In genomic region chr3:95024551-95024950, GRCm38 (mm10) we compare ENCODE assay signal across 8 mouse cellular contexts. TPM values are rescaled to one million over a fixed set of nuclear protein-coding genes. Genes with fewer than 3 reads are reported as not detected.
DNase-seq lines count a peak whose midpoint lies in the region; ATAC-seq and TF ChIP-seq lines count a peak whose summit lies in the region.

No protein-coding gene starts in this region.

- no peak overlapping the region for H3K27ac ChIP-seq in embryonic facial prominence, embryonic 14.5 days (replicated peaks; ENCODE audit: low read depth, low read length)
- no peak overlapping the region for H3K27ac ChIP-seq in hindbrain, embryonic 13.5 days
- H3K27ac ChIP-seq in lung, postnatal 0 days (ENCODE audit: low read length): peak overlapping the region; percentile 33; the same call in 1 of the 2 replicates

- TF ChIP-seq CTCF in lung, postnatal 0 days (IDR thresholded peaks at IDR 0.05): no peak

- H3K9me3 ChIP-seq in embryonic facial prominence, embryonic 14.5 days (ENCODE audit: control insufficient read depth, low read length): no peaks in the 10 kb centered on the region
- H3K9me3 ChIP-seq in hindbrain, embryonic 13.5 days: no peaks in the 10 kb centered on the region
- no peaks in the 10 kb centered on the region for H3K9me3 ChIP-seq in lung, postnatal 0 days (ENCODE audit: low read length)

- peak; percentile 36; the same call in 1 of the 2 replicates for TF ChIP-seq EP300 in lung, postnatal 0 days (IDR thresholded peaks at IDR 0.05)

- whole genome bisulfite sequencing in embryonic facial prominence, embryonic 14.5 days: 22% methylated on average over 11 of the region's 11 CpGs
- WGBS in hindbrain, embryonic 13.5 days: 25% methylated on average over 11 of the region's 11 CpGs
- 8% methylated on average over 11 of the region's 11 CpGs for whole genome bisulfite sequencing in lung, postnatal 0 days

- H3K4me3 ChIP-seq in embryonic facial prominence, embryonic 14.5 days (ENCODE audit: low read depth, low read length): no peak overlapping the region
- H3K4me3 ChIP-seq in hindbrain, embryonic 13.5 days: no peak overlapping the region
- peak overlapping the region; percentile 10; the same call in 1 of the 2 replicates for H3K4me3 ChIP-seq in lung, postnatal 0 days (ENCODE audit: low read depth, low read length)

- no peak overlapping the region for H3K9ac ChIP-seq in embryonic facial prominence, embryonic 14.5 days (ENCODE audit: low read depth, low read length)
- 0 out of 2 replicates have a peak overlapping the region, but pooled peaks have one; percentile 15 for H3K9ac ChIP-seq in hindbrain, embryonic 13.5 days
- peak overlapping the region; percentile 23; the same call in 1 of the 2 replicates for H3K9ac ChIP-seq in lung, postnatal 0 days (replicated peaks; ENCODE audit: low read depth)

- DNase-seq in kidney, postnatal 10 days: peak; percentile 43
- DNase-seq in kidney, adult 9 months: no peak
- peak; percentile 24 for DNase-seq in embryonic facial prominence, embryonic 14.5 days (ENCODE audit: low spot score)
- DNase-seq in lung, postnatal 0 days (ENCODE audit: low spot score): peak; percentile 92
- DNase-seq in spleen, postnatal 4 days (ENCODE audit: low spot score in 2 of 2): no peak
- no peak for DNase-seq in layer of hippocampus, postnatal 25 days (ENCODE audit: extremely low spot score in 1 of 2, low spot score in 1 of 2)
- no peak for DNase-seq in thymus, postnatal 10 days (ENCODE audit: low spot score in 2 of 2)

- H3K4me1 ChIP-seq in embryonic facial prominence, embryonic 14.5 days (ENCODE audit: control insufficient read depth, insufficient read depth, low read length): no peaks in the 10 kb centered on the region
- H3K4me1 ChIP-seq in hindbrain, embryonic 13.5 days (replicated peaks): peaks cover 10% of the 10 kb centered on the region; the same call in 1 of the 2 replicates
- peaks cover 22% of the 10 kb centered on the region; the same call in 1 of the 2 replicates for H3K4me1 ChIP-seq in lung, postnatal 0 days (ENCODE audit: insufficient read depth, low read depth, low read length)

- no peaks in the 10 kb centered on the region for H3K27me3 ChIP-seq in embryonic facial prominence, embryonic 14.5 days (replicated peaks; ENCODE audit: control insufficient read depth, insufficient read depth, low read length)
- H3K27me3 ChIP-seq in hindbrain, embryonic 13.5 days: no peaks in the 10 kb centered on the region
- H3K27me3 ChIP-seq in lung, postnatal 0 days (replicated peaks; ENCODE audit: insufficient read depth, low read length): no peaks in the 10 kb centered on the region

- ATAC-seq in embryonic facial prominence, embryonic 14.5 days (ENCODE audit: low read depth): no peak
- ATAC-seq in hindbrain, embryonic 13.5 days (ENCODE audit: low FRiP score): no peak
- peak; percentile 89 for ATAC-seq in lung, postnatal 0 days

- 0 out of 2 replicates have a peak, but pooled peaks cover under 1% of the 10 kb centered on the region for H3K36me3 ChIP-seq in embryonic facial prominence, embryonic 14.5 days (ENCODE audit: control insufficient read depth, insufficient read depth, low read length)
- H3K36me3 ChIP-seq in hindbrain, embryonic 13.5 days: peaks cover under 1% of the 10 kb centered on the region; the same call in 1 of the 2 replicates
- H3K36me3 ChIP-seq in lung, postnatal 0 days (ENCODE audit: insufficient read depth, low read length): no peaks in the 10 kb centered on the region

- no peak overlapping the region for H3K4me2 ChIP-seq in embryonic facial prominence, embryonic 14.5 days (ENCODE audit: low read depth, low read length)
- peak overlapping the region; percentile 18; the same call in 1 of the 2 replicates for H3K4me2 ChIP-seq in hindbrain, embryonic 13.5 days
- peak overlapping the region; percentile 48 for H3K4me2 ChIP-seq in lung, postnatal 0 days (replicated peaks; ENCODE audit: low read depth, low read length)

RNA-seq across cellular contexts. Expression of gene Zfp687, which starts 9.3 kb away (rescaled TPM):
- 17.3 and 22.0 TPM in 2 replicates for polyA plus RNA-seq in embryonic facial prominence, embryonic 14.5 days (2014; fragmentation: Nextera tagmentation; extraction: Ambion mirVana)
- polyA plus RNA-seq in hindbrain, embryonic 13.5 days (2015; fragmentation: Nextera tagmentation; extraction: Ambion mirVana): 21.6 and 22.8 TPM in 2 replicates
- polyA plus RNA-seq in lung, postnatal 0 days (2015; fragmentation: Nextera tagmentation; extraction: Ambion mirVana): 9.9 and 10.1 TPM in 2 replicates
- 10 to 100 TPM; 23.4 to 30.0 TPM for total RNA-seq in layer of hippocampus, postnatal 25 days (2021)

RNA-seq across cellular contexts. Expression of gene Psmd4, which starts 17.9 kb away (rescaled TPM):
- 234 and 252 TPM in 2 replicates for polyA plus RNA-seq in embryonic facial prominence, embryonic 14.5 days (2014; fragmentation: Nextera tagmentation; extraction: Ambion mirVana)
- polyA plus RNA-seq in hindbrain, embryonic 13.5 days (2015; fragmentation: Nextera tagmentation; extraction: Ambion mirVana): 269 and 277 TPM in 2 replicates
- 170 and 185 TPM in 2 replicates for polyA plus RNA-seq in lung, postnatal 0 days (2015; fragmentation: Nextera tagmentation; extraction: Ambion mirVana)
- total RNA-seq in layer of hippocampus, postnatal 25 days (2021): 100 to 1,000 TPM; 156 to 163 TPM

RNA-seq across cellular contexts. Expression of gene Pi4kb, which starts 50.0 kb away (rescaled TPM):
- 26.5 and 28.2 TPM in 2 replicates for polyA plus RNA-seq in embryonic facial prominence, embryonic 14.5 days (2014; fragmentation: Nextera tagmentation; extraction: Ambion mirVana)
- polyA plus RNA-seq in hindbrain, embryonic 13.5 days (2015; fragmentation: Nextera tagmentation; extraction: Ambion mirVana): 23.2 and 24.7 TPM in 2 replicates
- polyA plus RNA-seq in lung, postnatal 0 days (2015; fragmentation: Nextera tagmentation; extraction: Ambion mirVana): 13.6 and 15.6 TPM in 2 replicates
- 10 to 100 TPM; 52.5 to 58.0 TPM for total RNA-seq in layer of hippocampus, postnatal 25 days (2021)

Comparison
In these comparisons a context has a peak if more than half of its experiments do, and no peak if none do; other contexts are left out.
1. DNase-seq: peak in kidney, postnatal 10 days (single experiment), embryonic facial prominence, embryonic 14.5 days (single experiment) and lung, postnatal 0 days (single experiment); none in kidney, adult 9 months (single experiment), spleen, postnatal 4 days (0 of 2), layer of hippocampus, postnatal 25 days (0 of 2) and thymus, postnatal 10 days (0 of 2).